Mouse (Mus musculus): Measurements from ENCODE around the gene Eif3m.
"Not testable (repeated sequence)": the region's sequence is repeated elsewhere in the genome, so short reads cannot be mapped to it uniquely, and the experiment has no call there.

The Eif3m gene

GRCm38 (mm10) chr2:105016967-105017287 is at the start of gene Eif3m:
TSS of gene Eif3m (minus strand) at chr2:105017080.
- DNase-seq = peak; percentile 95

DNA sequence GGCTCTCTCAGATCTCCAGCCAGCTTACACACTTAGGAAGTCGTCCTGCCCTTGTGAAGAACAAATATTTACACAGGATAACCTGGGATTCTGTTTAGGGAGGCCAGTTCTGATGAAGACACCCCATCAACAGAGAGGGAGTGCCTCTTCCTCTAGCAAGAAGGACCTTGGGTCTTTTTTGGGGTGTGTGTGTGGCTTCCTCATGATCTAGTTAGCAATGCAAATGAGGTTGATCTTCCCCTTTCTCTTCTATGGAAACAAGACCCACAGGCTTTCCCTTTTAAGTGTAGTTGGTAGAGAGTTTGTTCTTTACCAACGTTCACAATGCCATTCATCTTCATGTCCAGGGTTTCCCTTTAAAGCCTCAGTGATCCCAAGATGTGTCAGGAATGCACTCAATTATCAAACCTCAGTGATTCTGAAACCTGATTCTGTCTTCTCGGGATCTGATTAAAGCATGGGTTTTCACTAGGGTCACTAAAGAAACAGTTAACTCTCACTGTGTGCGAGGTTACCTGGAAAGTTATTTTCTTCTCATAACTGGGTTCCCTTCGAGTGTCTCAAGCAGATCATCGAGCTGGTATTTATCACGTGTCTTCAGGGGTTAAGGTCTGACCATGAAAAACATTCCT is 46.0 kb upstream of the Eif3m start:
- no peak for DNase-seq

- no peak for DNase-seq
Observed at GRCm38 (mm10) chr2:105058577-105059116, 41.8 kb upstream of the Eif3m start.

DNA sequence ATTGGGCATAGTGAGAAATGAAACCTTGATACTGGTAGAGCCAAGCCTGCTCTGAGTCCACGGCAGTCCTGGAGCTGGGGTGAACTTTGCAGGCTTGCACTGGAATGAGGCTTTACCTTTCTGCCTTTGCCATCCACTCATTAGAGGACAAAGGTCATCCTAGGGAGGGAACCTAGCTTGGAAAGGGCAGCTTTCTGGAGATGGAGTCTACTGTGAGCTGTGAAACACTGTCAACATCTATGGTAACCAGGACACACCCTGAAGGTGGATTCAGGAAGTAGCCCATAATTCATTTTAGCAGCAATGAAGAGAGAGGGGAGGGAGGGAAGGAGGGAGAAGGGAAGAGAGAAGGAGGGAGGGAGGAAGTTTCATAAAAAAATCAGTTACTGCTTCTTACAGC is 38.6 kb upstream of the Eif3m start:
- DNase-seq = no peak

DNA sequence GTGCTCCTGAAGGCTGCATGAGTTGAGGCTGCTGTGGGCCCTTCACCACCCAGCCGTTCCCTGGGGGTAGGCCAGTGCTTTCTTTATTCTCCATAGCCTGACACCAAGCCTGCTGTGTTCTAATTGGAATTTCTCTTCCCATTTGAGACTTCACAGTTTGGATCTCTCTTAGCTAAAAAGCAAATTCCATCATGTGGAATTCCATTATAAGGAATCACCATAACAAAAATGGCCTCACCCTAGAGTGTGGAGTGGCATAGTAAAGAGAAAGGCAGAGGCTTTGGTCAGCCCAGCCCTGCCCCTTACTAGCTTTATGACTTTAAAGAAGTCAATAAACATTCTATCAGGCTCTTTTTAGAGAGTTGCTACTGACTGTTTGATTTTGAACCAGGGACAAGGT is 31.4 kb upstream of the Eif3m start:
- no peak for DNase-seq

- DNase-seq = no peak
Observed at GRCm38 (mm10) chr2:105043152-105043551, 26.3 kb upstream of the Eif3m start.

DNA sequence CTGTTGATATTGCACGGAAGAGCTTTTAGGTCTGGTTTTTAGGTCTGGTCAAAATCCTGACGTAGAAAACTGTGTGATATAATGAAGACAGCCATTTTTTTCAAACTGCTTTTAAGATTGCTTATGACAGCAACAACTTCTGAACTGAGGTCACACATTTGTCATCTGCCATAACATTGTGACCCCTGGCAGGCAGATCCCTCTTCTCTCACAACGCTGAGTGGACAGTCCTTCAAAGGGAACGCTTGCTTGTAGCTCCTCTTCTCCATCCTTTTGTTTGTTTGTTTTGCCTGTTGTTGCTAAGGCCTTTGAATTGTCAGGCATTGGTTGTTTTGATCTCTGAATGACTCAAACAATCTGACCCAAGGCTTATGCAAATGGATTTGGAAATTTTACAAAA is 24.0 kb upstream of the Eif3m start:
- DNase-seq = no peak

DNA sequence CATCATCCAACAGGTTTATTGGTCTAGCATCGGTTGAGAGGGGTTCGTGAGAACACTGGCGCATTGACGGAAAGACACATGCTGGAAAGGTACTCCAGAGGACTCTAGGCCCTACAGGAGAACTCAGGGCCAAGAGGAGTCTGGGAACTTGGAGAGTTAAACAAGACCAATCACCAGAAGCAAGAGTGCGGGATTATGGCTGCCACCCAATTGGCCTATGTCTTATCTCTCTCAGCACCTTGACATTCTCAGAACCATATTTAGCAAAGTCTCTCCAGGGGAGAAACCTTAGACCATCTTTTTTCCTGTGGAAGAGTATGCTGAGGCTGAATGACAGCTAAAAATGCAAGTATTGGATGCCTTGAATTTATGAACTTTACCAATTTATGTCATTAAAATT is 22.0 kb upstream of the Eif3m start:
- DNase-seq = no peak

- DNase-seq = no peak
Observed at GRCm38 (mm10) chr2:105037956-105038569, 21.2 kb upstream of the Eif3m start.

- DNase-seq = no peak
Observed at GRCm38 (mm10) chr2:105036401-105037070, 19.7 kb upstream of the Eif3m start.

- DNase-seq = no peak
Observed at GRCm38 (mm10) chr2:105035985-105036384, 19.1 kb upstream of the Eif3m start.

DNA sequence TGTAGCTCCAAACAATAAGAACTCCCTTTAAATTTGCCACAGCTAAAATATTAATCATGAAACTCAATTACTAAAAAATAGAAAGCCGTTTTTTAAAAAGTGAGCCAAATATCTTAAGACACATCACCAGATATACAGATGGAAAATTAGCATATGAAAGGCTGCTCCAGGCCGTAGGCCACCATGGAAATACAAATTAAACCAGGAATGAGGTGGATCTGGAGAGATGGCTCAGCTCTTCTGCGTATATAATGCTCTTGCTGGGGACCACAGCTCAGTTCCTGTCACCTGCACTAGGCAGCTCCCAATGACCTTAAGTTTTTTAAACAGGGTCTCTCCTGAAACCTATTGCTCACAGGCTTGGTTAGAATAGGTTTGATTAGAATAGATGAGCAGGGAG is 17.2 kb upstream of the Eif3m start:
- no peak for DNase-seq

GRCm38 (mm10) chr2:105030505-105030904 is 13.6 kb upstream of the Eif3m start:
- no peak for DNase-seq

- DNase-seq = peak; percentile 14 to 27
Observed at GRCm38 (mm10) chr2:105028806-105029205, 11.9 kb upstream of the Eif3m start.

GRCm38 (mm10) chr2:105026950-105027695 is 10.2 kb upstream of the Eif3m start:
- no peak for DNase-seq

GRCm38 (mm10) chr2:105025610-105026009 is 8.7 kb upstream of the Eif3m start:
- DNase-seq = not testable (repeated sequence)

DNA sequence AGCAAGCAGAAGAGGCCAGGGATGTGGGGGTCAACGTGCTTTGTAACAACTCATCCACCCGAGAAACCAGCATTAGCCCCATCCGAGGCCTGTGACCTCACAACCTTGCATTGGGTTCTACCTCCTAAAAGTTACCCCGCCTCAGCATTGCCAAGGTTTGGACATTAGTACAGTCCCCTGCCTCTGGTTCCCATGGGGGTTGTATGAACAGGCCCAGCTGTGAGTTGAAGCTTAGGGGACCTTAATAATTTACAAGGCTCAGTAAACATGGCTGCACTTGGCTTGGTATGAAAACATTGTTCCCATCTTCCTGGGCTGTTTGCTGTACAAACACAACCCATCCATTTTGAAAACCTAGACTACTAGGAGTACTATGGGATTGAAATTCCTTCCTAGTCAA is 6.9 kb upstream of the Eif3m start:
- DNase-seq = no peak

- no peak for DNase-seq
Observed at GRCm38 (mm10) chr2:105023031-105023615, 6.2 kb upstream of the Eif3m start.

DNA sequence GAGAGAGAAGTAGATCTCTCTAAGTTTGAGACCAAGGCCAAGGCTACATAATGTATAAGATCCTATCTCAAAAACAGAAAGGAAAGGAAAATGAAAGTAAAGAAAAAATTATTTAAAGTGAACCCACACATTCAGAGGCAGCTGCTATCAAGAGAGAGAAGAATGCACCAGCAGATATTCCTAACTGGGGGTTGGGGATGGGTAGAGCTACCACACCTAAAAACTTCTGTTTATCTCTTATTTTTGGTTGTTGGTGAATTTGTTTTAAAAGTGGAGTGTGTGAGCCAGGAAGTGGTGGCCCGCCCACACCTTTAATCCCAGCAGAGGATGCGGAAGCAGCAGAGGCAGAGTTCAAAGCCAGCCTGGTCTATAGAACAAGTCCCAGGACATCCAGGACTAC is 5.0 kb upstream of the Eif3m start:
- no peak for DNase-seq

DNA sequence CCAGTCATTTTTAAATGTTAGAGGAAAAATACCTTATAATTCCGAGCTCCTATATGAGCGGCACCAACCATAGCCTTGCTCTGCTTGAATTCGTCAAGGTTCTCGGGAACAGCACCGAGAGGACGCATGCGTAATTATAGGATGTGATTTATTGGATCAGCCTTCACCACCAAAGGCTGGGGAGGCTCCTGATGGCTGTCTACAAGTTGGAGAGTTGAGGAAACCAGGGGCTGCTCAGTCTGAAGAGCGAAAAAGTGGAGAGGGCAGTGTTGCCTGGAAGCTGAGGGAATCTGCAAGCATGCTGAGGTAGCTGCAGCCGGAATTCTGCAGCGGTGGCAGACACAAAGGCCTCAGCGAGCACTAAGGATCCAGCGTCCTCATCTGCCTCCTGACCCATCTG is 4.4 kb upstream of the Eif3m start:
- DNase-seq = no peak

GRCm38 (mm10) chr2:105019457-105019856 is 2.6 kb upstream of the Eif3m start:
- DNase-seq = no peak

DNA sequence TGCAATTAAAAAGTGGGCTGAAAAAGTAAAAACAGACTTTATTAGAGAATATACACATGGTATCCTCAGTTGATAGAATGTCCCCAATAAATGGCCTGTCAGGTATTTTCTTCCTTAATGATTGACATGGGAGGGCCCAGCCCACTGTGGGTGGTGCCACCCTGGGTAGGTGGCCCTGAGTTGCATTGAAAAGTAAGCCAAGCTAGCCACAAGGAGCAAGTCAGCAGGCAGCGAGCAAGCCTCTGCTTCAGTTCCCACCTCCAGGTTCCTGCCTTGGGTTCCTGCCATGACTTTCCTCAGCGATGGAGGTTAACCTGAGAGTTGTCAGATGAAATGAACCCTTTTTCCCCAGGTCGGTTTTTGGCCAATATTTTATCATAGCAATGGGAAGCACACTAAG is 922 bp upstream of the Eif3m start:
- peak; percentile 3 to 11 for DNase-seq

Data from cerebellum, postnatal 14 days (tissue).